Mouse (Mus musculus): ENCODE measurements around the gene Fgfr2.

Fgfr2 gene

DNA sequence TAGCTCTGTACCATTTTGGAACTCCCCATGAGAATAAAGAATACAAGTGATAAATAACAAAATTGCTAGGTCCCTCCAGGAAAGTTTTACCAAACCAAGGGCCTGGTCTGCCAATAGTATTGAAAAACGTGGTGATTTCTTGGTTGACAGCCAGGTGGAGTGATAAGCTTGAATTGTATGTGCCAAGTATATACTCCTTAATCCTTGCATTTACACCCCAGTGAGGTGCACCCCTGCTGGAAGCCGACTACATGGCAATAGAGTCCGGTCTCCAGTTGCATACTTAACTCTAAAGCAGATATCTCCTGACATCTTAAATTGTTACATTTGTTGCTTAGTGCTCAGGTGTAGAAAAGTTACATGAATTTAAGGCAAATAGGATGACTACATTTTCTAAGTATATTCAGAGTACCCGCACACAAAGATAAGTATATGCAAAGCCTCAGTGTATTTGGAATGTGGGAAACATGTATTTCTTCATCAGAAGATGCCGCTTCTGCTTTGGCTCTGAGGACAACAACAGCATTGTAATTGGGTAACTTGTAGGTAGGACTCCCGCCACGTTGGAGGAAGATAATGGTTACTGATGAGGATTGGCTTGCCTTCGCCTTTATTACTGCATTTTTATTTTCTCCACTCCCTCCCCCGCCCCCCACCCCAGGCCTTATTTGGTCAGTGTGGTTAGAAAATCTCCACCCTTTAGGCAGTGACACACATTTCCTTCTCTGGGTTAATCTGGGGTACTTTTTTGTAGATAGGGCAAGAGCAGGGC, 1751.1 kb downstream of the Fgfr2 start:
- peak; percentile 58 for DNase-seq (ENCODE audit: low read depth, low spot score)

DNA sequence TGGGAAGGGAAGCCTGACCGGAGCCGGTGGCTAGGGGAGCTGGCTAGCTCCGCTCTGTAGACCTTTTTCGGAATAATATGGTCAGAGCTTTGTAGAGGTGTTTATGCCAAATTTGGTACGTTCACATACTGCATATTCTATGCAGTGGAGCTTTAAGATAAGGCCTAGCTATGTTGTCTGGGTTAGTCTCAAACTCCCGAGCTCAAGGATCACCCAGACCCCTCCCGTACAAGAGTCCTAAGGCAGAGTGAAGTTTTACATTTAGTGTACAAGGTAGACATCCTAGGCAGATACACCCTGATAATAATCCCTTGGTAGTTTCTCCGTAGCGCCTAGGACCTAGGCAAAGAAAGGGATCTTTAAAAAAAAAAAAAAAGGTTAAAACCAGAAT, 1751.7 kb downstream of the Fgfr2 start:
- DNase-seq (ENCODE audit: low read depth, low spot score): no peak

DNA sequence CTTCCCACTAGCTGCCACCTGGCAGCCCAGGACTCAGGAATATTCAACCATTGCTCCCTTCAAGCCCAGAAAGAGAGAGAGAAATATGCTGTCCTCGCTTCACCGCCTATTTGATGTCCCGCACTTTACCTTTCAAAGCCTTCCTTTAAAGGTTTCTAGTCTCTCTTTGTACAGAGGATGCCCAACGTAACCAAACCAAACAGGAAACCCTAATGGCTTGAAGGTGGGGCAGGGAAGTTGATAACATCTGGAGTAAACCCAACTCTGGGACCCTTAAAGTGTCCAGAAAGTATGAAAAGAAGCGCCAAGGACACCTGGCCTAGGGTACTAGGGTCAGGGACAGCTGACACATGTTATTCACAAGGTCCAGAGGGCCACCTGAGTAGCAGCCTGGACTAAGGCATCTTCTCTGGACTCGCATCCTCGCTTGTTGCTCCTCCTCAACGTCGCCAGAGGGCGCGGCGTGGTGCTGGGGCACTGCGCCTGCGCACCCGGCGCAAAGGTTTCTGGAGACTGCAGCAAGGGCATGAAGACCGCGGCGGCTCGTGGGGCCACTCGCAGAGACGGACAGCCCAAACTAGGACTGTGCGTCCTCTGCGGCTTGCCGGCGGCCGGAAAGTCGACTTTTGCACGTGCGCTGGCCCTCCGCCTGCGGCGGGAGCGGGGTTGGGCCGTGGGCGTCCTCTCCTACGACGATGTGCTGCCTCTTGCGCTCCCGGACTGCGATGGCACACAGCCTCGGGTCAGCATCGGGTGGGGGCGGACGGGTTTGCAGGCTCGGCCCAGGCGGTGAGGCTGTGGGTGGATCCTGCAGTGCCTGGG, 1752.3 kb downstream of the Fgfr2 start, which contains the start of gene Pstk:
Pstk (plus strand) TSS at position 494 of the 822 bp plus-strand sequence.
- peak; percentile 86 for DNase-seq (ENCODE audit: low read depth, low spot score)

DNA sequence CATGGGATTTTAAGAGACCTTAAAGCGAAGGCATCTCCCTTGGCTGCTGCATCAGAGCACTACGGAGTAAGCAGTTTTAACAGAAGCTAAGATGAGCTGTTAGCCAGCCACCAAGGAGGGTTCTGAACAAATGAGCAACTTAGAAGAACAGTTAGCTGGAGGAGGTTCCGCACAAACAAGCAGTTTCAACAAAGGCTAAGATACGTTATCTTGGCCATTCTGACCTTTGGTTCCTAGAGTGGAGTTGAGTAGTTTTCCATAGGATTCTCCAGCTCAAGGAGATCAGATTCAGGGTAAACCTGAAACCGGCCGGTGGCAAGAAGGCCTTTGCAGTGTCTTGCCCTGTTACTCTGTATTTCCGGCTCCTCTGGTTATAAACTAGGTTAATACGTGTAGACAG, 1759.0 kb downstream of the Fgfr2 start:
- no peak for DNase-seq (ENCODE audit: low read depth, low spot score)

DNA sequence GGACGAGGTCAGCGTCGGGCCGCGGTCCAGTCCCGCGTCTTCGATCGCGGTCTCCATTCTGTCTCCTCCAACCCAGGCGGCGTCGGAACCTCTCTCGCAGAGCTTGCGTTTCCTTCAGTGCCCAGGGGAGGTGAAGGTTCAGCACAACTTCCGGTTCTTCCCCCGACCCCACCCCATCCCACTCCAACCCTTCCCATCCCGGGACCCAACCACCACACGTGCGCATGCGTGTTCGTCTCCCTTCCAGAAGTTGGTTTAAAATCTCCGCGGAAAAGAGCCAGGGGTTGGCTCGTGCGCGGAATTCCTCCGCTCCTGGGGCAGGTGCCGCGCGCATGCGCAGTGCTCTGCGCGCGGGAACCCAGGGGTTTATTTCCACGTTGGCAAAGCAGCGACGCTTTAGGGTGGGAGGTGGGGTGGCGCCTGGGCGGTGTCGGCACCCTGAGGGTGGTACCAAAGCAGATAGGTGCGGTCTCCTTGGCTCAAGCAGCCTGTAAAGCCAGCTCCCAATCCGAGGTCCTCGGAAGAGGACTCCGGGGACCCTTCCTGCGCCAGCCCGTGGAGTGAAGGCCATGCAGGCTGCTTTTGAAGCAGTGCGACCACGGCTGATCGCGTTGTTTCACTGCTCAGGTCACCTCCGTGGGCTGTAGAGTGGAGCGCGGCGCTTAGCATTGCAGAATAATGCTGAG, 1760.4 kb downstream of the Fgfr2 start, which contains the start of gene 2310057M21Rik:
2310057M21Rik (minus strand) TSS at position 145 of the 686 bp plus-strand sequence.
- peak; percentile 98 for DNase-seq (ENCODE audit: low read depth, low spot score)

DNA sequence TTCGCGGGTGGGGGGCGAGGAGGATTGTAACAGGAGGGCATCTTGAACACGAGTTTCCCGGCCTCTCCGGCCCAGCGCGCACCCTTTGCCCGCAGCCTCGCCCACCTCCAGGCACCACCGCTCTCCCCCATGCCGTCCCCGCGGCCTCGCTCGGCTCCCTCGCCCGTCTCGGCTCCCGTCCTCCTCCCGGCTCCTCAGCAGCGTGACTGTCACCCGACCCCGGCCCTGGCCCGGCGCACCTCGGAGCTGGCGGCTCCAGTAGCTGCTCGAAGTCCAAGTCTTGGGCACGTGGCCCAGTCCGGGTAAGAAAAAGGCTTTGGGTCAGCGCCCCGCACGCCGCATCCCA, 1760.9 kb downstream of the Fgfr2 start:
- no peak for DNase-seq (ENCODE audit: low read depth, low spot score)

DNA sequence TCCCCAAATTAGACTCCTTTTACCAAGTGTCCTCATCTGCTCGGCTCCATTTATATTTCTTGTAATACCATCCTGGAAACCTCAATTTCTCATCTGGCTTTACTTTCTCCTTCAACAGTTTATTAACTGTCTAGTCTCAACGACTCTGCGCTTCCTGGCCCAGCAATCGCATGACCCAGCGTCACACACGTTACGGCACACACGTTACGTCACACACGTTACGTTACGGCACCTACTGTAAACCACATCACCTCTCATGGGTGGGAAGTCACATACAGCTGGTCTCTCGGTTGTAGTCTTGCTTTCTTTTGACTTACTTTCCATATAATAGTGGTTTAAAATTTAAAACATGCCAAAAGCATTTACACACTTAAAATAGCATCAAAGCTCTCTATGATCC, 1767.0 kb downstream of the Fgfr2 start:
- no peak for DNase-seq (ENCODE audit: low read depth, low spot score)

DNA sequence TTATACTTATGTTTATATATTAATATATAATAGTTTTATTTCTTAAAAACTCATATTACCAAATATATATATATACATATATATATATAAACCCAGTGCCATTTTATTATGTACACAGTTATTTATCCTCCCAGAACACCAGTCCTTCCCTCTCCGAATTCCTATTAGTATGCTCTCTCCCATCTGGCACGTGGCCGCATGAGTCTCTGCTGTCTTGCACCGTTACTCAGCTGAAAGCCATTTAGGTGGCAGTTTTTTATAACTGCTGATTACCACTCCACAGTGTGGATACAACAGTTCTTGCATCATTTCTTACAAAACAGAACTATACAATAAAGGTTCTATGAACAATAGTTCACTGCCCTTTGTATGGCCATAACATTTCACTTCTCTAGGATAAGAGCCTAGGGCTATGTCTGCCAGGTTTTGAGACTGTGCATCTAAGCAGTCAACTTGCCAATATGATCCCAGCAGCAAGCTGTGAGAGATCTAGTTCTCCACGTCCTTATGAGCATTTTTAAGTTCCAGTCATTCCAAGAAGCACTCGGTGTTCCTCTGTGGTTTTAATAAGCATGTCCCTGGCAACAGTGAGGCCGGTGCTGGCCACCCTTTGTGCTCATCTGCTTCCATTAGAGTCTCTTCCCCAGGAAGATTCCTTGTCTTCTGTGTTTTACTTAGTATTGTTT, 1777.2 kb downstream of the Fgfr2 start:
- no peak for DNase-seq (ENCODE audit: low read depth, low spot score)

DNA sequence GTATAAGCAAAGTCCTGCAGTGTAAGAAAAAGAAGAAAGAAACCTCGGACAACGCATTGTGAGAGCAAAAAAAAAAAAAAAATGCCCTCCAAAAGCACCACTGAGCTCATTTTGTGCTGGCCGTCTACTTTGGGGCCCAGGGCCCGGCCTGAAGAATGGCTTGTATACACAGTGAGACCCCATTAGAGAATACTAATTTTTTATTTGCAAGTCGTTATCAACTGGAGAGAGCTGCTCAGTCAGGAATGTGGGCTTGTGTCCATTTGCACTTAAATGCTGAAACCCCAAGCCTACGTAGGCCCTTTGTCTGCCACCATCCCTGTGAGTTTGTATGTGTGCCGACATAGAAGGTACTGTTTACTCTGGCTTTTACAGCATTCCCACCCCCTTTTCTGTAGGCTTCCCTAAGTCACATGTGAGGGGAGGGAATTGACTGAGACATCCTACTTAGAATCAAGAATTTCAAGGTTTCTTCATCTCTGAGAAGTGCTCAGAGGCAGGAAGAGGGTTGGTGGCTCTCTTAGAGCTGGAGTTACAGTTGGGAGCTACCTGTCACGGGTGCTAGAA, 1785.6 kb downstream of the Fgfr2 start:
- no peak for DNase-seq (ENCODE audit: low read depth, low spot score)

DNA sequence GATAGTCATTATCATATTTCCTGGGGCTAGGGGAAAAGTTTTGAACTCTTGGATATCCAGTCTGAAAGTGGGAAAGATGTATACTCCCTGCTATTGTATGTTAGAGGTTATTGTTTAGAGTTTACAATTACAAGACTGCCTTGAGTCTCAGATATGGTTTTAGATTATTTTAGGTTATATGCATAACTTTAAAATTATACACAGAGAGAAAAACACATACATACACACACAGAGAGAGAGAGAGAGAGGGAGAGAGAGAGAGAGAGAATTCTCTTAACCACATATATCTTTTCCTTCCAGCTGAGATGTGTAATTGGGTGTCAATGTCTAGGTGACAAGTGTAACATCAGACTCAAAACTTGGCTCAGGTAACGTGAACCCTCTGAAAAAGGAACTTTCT, 1789.6 kb downstream of the Fgfr2 start, which contains the start of gene Fam24a:
Fam24a (plus strand) TSS at position 301 of the 400 bp plus-strand sequence.
- no peak for DNase-seq (ENCODE audit: low read depth, low spot score)

DNA sequence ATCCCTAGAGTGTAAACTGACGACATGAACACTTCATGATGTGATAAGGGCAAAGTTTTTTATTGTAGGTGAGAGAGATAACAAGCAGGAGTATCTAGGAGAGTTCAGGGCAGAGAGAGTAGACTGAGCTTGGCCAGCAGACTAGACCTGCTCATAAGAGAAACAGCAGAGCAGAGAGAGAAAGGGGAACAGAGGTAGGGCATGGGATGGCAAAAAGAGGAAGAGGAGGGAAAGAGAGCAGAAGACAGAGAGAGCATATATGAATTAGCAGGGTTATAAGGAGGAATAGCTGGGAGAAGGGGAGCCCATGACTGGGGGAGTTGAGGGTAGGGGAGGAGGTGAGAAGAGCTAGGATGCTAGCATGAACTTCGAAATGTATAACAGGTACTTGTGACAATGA, 1791.5 kb downstream of the Fgfr2 start:
- no peak for DNase-seq (ENCODE audit: low read depth, low spot score)

DNA sequence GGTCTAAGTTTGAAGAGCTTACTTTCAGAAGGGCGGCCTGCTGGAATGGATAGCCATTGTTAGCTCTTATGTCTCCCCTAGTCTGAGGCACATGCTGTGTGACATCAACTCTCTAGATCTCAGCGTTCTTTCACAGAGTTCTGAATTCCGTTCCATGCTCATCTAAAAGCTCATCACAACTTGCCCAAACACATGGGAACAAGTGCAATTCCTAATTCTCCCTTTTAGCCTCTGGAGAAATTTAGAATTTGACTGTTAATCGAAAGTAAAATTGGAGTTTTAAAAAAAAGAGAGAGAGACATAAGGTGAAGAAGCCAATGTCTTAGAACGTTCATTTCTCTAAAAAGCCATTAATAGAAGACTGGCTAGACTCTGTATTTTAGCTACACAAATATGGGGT, 1793.7 kb downstream of the Fgfr2 start, which contains the start of gene Fam24b:
Fam24b (minus strand) TSS at position 101 of the 400 bp plus-strand sequence.
- DNase-seq (ENCODE audit: low read depth, low spot score): no peak

DNA sequence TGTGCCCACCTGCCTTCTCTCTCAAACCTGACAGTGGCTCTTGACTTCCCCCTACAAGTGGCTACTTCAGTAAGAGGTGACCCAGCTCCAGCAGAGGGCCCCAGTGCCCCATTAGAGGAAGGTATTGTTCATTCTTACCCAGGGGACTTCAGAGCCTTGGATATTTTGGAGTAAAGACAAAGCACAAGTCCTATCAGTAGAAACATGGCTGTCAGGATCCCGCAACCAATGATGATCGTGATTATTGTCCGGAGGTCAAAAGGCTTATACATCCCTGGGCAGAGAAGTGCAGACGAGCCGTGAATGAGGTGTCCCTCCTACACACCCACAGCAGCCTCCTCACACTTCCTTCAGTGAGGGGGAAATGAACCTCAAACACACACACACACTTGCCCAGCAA, 1796.1 kb downstream of the Fgfr2 start:
- DNase-seq (ENCODE audit: low read depth, low spot score): no peak

DNA sequence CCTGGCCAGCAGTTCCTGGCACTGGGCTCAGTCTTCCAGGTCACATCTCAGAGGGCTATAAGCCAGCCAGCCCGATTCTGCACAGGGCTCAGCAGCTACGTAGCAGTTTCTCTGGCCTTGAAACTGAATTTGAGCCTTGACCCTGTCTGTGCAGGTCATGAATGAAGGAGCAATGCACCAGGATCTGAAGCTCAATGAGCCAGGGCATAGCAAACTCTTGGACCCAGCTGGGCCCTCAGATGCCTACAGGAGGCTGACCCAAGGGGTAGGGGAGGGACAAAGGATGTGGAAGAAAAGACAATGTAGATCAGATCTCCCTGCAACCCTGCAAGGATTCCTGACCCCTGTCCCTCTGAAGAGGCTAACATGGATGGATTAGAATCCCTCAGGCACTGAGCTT, 1801.0 kb downstream of the Fgfr2 start, which contains the start of gene Cuzd1:
Cuzd1 (minus strand) TSS at position 101 of the 400 bp plus-strand sequence.
- no peak for DNase-seq (ENCODE audit: low read depth, low spot score)

DNA sequence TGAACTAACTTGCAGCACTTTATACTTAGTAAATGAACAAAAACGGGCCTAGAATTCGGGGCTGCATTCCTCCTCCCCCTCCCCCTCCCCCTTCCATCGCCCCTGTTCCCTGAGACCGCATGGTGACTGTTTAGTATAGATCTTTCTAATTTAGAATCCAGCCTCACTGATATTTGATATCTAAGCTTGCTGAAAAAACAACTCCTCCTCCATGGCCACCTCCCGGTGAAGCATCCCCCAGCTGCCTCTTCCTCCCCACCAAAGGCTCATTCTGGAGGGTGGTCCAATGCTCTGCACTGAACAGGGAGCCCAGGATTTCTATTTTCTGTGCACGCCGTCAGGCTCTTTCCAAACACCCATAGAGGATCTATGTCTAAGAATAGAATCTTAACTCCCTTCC, 1804.8 kb downstream of the Fgfr2 start:
- DNase-seq (ENCODE audit: low read depth, low spot score): no peak

DNA sequence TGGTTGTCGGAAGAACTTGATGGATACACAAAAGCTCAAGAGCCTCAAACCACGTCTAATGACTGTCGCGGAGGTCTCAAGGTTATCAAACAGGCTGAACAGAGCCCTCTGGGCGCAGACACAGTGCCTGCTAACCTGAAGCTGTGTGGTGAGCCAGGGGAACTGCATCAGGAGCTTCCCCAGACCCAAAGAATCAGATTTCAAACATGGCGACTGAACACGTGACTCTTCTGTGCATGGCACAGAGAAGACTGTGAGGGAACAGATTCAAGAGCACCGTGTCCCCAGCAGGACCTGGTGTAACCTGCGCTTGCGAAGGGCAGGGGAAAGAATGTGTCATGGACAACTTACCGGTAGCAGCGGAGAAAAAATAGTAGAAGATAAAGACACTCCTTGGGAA, 1805.6 kb downstream of the Fgfr2 start:
- DNase-seq (ENCODE audit: low read depth, low spot score): no peak

DNA sequence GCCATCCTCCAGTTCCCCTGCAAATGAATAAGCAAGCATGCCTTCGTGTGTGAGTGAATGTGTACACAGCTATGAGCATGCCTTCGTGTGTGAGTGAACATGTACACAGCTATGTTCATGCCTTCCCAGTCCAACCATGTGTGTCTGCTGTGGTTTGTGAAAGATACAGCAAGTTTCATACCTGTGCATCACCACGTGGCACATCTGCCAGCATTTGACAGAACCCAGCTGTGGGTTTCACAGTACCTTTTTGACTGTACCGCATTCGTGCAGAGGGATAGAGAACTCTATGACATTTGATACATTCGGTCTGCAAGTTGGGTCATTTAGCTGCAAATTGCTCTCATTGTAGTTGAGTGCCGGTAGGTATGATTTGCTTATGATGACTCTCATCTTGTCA, 1808.7 kb downstream of the Fgfr2 start:
- DNase-seq (ENCODE audit: low read depth, low spot score): no peak

DNA sequence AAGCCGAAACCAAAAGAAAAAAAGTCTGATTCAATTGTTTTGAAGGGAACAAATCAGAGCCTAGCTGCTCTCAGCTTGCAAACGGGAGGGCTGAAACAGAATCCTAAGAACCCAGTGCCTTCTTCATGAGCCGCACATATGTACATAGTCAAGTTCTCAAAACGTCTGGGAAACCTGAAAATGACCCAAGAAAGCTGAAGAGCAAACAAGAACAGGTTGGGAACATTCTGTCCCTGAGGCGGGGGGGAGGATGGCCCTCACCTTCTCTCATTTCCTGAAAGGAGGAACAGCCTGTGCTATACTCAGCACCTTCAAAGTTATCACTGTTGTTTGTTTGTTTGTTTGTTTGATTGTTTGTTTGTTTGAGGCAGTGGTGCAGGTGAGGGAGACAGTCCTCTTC, 1816.4 kb downstream of the Fgfr2 start:
- DNase-seq (ENCODE audit: low read depth, low spot score): no peak

DNA sequence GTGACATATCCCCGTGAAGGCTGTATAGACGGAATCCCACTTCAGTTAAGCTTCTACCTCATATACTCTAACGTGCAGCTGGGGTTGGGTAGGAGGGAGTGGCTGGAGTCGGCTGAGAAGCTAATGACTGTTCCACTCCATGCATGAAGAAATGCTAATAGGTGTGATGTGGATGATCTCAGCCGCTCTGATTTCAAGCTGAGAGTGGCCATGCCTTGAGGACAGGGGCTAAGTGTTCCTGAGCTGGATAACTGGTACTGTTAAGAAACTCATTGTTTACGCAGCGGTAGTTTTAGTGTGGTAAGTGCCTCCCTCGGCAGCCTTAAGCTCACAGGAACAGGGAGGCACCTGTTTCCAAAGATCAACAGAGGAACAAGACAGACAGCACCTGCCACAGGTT, 1819.8 kb downstream of the Fgfr2 start:
- no peak for DNase-seq (ENCODE audit: low read depth, low spot score)

DNA sequence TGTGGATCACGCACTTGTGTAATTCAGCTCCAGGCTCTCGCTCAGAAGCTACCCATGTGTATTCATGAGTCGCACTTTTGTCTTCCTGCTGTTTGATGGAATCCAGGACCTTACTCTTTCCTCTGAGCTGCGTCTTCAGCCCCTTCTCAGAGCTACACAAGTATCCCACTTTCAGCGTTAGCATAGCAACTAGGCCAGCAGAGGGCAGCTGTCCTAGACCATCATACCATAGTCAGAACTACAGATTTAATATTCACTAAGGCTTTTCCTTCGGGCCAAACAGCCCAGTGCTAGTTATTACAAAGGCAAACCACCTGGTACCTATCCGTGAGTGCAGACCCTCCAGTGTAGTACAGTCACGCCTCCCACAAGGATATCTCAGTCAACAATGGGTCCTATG, 1826.0 kb downstream of the Fgfr2 start:
- DNase-seq (ENCODE audit: low read depth, low spot score): no peak

DNA sequence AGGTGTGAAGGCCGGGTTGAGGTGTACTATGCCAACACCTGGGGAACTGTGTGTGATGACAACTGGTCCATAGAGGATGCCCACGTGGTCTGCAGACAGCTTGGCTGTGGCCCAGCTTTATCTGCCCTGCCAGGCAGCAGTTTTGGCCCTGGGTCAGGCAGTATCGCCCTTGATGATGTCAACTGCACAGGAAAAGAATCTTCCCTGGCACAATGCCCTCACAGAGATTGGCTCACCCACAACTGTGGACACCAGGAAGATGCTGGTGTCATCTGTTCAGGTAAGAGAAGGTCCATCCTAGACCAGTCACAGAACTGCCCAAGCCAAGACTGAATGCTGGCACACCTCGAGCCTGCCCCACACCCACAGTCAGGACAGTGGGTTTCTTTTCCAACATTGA, 1857.3 kb downstream of the Fgfr2 start:
- DNase-seq (ENCODE audit: low read depth, low spot score): no peak
